Mouse (Mus musculus): Measurements from ENCODE around the gene Sarnp. TPM values are rescaled to one million over a fixed set of nuclear protein-coding genes. Genes with fewer than 3 reads are reported as not detected.
A peak's percentile ranks its signal among the peaks of the same experiment; 100 is the strongest.
"Not testable (repeated sequence)": the region's sequence is repeated elsewhere in the genome, so short reads cannot be mapped to it uniquely, and the experiment has no call there.

The Sarnp gene
- polyA plus RNA-seq, 1 experiment from 2014 or later: 204 TPM

DNA sequence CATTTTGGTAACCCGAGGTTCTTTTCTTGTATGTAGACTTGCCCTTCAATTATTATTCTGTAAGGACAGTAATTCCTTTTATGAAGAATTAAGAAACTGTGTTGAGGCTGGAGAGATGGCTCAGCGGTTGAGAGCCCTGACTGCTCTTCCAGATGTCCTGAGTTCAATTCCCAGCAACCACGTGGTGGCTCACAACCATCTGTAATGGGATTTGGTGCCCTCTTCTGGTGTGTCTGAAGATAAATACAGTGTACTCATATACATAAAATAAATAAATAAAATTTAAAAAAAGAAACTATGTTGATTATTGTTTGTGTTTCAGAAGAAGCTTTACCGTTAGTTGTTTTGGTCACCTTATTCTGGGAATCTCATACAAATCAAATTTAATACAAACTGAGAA lies 6.0 kb downstream of the Sarnp start:
- peaks cover 18% of the 10 kb centered on the region for H3K4me1 ChIP-seq
- H3K36me3 ChIP-seq: peaks cover 34% of the 10 kb centered on the region
- 77% methylated on average over 4 of the region's 4 CpGs for WGBS
- H3K27ac ChIP-seq; H3K27me3 ChIP-seq; H3K4me3 ChIP-seq; H3K9me3 ChIP-seq (replicated peaks); H3K9ac ChIP-seq; ATAC-seq (ENCODE audit: low FRiP score): not testable (repeated sequence)
- H3K4me2 ChIP-seq (replicated peaks): peak overlapping the region; percentile 75

- Histone ChIP-seq H3K9me3 (replicated peaks) (no peaks in the 10 kb centered on the region), H3K4me3 (no peak overlapping the region), H3K4me2 (replicated peaks) (no peak overlapping the region), H3K27me3 (no peaks in the 10 kb centered on the region), H3K9ac (no peak overlapping the region), H3K36me3 (peaks cover 29% of the 10 kb centered on the region), H3K27ac (no peak overlapping the region), H3K4me1 (peaks cover 18% of the 10 kb centered on the region)
- WGBS: 97% methylated on average over 9 of the region's 9 CpGs
- no peak for ATAC-seq (ENCODE audit: low FRiP score)
Measured at GRCm38 (mm10) chr10:128823821-128824220, 6.7 kb downstream of the Sarnp start.

DNA sequence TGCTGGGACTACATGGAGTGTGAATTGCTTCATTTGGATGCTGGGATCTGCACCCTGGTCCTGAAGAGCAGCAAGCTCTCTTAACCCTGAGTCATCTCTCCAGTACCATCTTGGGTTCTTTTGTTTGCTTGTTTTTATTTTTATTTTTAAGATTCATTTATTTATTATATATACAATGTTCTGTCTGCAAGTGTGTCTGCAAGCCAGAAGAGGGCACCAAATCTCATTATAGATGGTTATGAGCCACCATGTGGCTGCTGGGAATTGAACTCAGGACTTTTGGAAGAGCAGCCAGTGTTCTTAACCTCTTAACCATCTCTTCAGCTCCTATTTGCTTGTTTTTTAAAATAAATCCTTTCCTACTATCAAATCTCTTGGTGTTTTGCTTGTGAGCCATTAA lies 20.3 kb downstream of the Sarnp start:
- Histone ChIP-seq H3K4me1 (no peaks in the 10 kb centered on the region), H3K27ac (no peak overlapping the region), H3K4me3 (no peak overlapping the region), H3K9ac (no peak overlapping the region), H3K9me3 (replicated peaks) (no peaks in the 10 kb centered on the region), H3K4me2 (replicated peaks) (no peak overlapping the region), H3K36me3 (peaks cover 71% of the 10 kb centered on the region), H3K27me3 (no peaks in the 10 kb centered on the region)
- ATAC-seq (ENCODE audit: low FRiP score): no peak

- Histone ChIP-seq H3K4me2 (replicated peaks) (no peak overlapping the region), H3K27ac (no peak overlapping the region), H3K9me3 (replicated peaks) (no peaks in the 10 kb centered on the region), H3K27me3 (no peaks in the 10 kb centered on the region), H3K4me1 (no peaks in the 10 kb centered on the region), H3K36me3 (peaks cover 65% of the 10 kb centered on the region), H3K9ac (no peak overlapping the region), H3K4me3 (no peak overlapping the region)
- no peak for ATAC-seq (ENCODE audit: low FRiP score)
Measured at GRCm38 (mm10) chr10:128839434-128839833, 22.3 kb downstream of the Sarnp start.

GRCm38 (mm10) chr10:128840612-128841011 lies 23.5 kb downstream of the Sarnp start:
- no peak overlapping the region for H3K27ac ChIP-seq
- H3K36me3 ChIP-seq: peaks cover 56% of the 10 kb centered on the region
- no peaks in the 10 kb centered on the region for H3K9me3 ChIP-seq (replicated peaks)
- H3K27me3 ChIP-seq: no peaks in the 10 kb centered on the region
- no peaks in the 10 kb centered on the region for H3K4me1 ChIP-seq
- no peak overlapping the region for H3K4me2 ChIP-seq (replicated peaks)
- H3K9ac ChIP-seq: no peak overlapping the region
- ATAC-seq (ENCODE audit: low FRiP score): no peak
- H3K4me3 ChIP-seq: no peak overlapping the region

- Histone ChIP-seq H3K27me3 (no peaks in the 10 kb centered on the region), H3K9ac (no peak overlapping the region), H3K27ac (no peak overlapping the region), H3K4me2 (replicated peaks) (no peak overlapping the region), H3K36me3 (peaks cover 50% of the 10 kb centered on the region), H3K4me1 (0 out of 2 replicates have a peak, but pooled peaks cover 2% of the 10 kb centered on the region), H3K9me3 (replicated peaks) (no peaks in the 10 kb centered on the region), H3K4me3 (no peak overlapping the region)
- no peak for ATAC-seq (ENCODE audit: low FRiP score)
- WGBS: 95% methylated on average over 5 of the region's 5 CpGs
Measured at GRCm38 (mm10) chr10:128843260-128843659, 26.1 kb downstream of the Sarnp start.

- no peak overlapping the region for H3K4me2 ChIP-seq (replicated peaks)
- peaks cover 55% of the 10 kb centered on the region for H3K36me3 ChIP-seq
- 78% methylated on average over 2 of the region's 2 CpGs for WGBS
- H3K4me1 ChIP-seq: 0 out of 2 replicates have a peak, but pooled peaks cover 2% of the 10 kb centered on the region
- ATAC-seq (ENCODE audit: low FRiP score): no peak
- H3K9me3 ChIP-seq (replicated peaks): no peaks in the 10 kb centered on the region
- no peak overlapping the region for H3K4me3 ChIP-seq
- H3K9ac ChIP-seq: no peak overlapping the region
- no peak overlapping the region for H3K27ac ChIP-seq
- no peaks in the 10 kb centered on the region for H3K27me3 ChIP-seq
Measured at GRCm38 (mm10) chr10:128845516-128845915, 28.4 kb downstream of the Sarnp start.

DNA sequence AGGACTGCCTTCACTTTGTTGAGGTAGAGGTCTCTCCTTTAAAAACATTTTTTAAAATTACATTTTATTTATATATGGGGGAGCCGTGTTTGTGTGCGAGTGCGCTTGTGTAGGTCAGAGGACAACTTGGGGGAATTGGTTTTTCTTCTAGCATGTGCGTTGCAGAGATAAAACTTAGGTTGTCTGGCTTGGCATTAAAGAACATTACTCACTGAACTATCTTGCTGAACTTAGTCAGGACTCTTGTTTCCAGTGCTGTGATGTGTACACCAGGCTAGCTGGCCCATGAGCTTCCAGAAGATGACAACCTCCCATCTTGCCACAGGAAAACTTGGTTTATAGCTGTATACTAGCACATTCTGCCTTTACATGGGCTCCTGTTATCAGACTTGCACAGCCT lies 29.5 kb downstream of the Sarnp start:
- Histone ChIP-seq H3K36me3 (peaks cover 50% of the 10 kb centered on the region), H3K9ac (no peak overlapping the region), H3K27me3 (no peaks in the 10 kb centered on the region), H3K4me2 (replicated peaks) (no peak overlapping the region), H3K4me1 (0 out of 2 replicates have a peak, but pooled peaks cover 2% of the 10 kb centered on the region), H3K4me3 (no peak overlapping the region), H3K9me3 (replicated peaks) (no peaks in the 10 kb centered on the region), H3K27ac (no peak overlapping the region)
- WGBS: 100% methylated on average over 4 of the region's 4 CpGs
- no peak for ATAC-seq (ENCODE audit: low FRiP score)

GRCm38 (mm10) chr10:128848426-128848825 lies 31.3 kb downstream of the Sarnp start:
- ATAC-seq (ENCODE audit: low FRiP score): no peak
- Histone ChIP-seq H3K9ac (no peak overlapping the region), H3K4me3 (no peak overlapping the region), H3K27me3 (no peaks in the 10 kb centered on the region), H3K4me1 (0 out of 2 replicates have a peak, but pooled peaks cover 2% of the 10 kb centered on the region), H3K36me3 (peaks cover 40% of the 10 kb centered on the region), H3K4me2 (replicated peaks) (no peak overlapping the region), H3K9me3 (replicated peaks) (no peaks in the 10 kb centered on the region), H3K27ac (no peak overlapping the region)
- 80% methylated on average over 2 of the region's 2 CpGs for WGBS

- Histone ChIP-seq H3K9me3 (replicated peaks) (no peaks in the 10 kb centered on the region), H3K4me2 (replicated peaks) (no peak overlapping the region), H3K27me3 (no peaks in the 10 kb centered on the region), H3K9ac (no peak overlapping the region), H3K27ac (no peak overlapping the region), H3K36me3 (peaks cover 44% of the 10 kb centered on the region), H3K4me3 (no peak overlapping the region), H3K4me1 (0 out of 2 replicates have a peak, but pooled peaks cover 2% of the 10 kb centered on the region)
- WGBS: 75% methylated on average over 3 of the region's 3 CpGs
- no peak for ATAC-seq (ENCODE audit: low FRiP score)
Measured at GRCm38 (mm10) chr10:128850339-128850738, 33.2 kb downstream of the Sarnp start.

- Histone ChIP-seq H3K27me3 (no peaks in the 10 kb centered on the region), H3K9ac (no peak overlapping the region), H3K4me2 (replicated peaks) (no peak overlapping the region), H3K36me3 (peaks cover 31% of the 10 kb centered on the region), H3K27ac (no peak overlapping the region), H3K4me1 (no peaks in the 10 kb centered on the region), H3K9me3 (replicated peaks) (no peaks in the 10 kb centered on the region), H3K4me3 (no peak overlapping the region)
- ATAC-seq (ENCODE audit: low FRiP score): no peak
Measured at GRCm38 (mm10) chr10:128861176-128861575, 44.0 kb downstream of the Sarnp start.

DNA sequence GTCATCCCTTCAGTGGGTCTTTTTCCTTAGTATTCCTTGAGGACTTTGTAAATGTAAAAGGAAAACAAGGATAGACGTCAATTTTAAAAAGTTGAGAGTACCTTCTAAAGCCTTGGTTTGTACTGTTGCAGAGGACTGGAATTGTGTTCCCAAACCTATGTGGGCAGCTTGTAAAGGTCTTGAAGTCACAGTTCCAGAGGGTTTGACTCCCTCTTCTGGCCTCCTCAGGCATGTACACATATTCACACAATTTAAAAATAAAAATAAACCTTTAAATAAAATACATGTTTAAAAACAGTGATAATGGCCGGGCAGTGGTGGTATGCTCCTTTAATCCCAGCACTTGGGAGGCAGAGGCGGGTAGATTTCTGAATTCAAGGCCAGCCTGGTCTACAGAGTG lies 48.9 kb downstream of the Sarnp start:
- Histone ChIP-seq H3K4me3 (no peak overlapping the region), H3K4me2 (replicated peaks) (no peak overlapping the region), H3K27me3 (no peaks in the 10 kb centered on the region), H3K36me3 (peaks cover 25% of the 10 kb centered on the region), H3K4me1 (no peaks in the 10 kb centered on the region), H3K27ac (no peak overlapping the region), H3K9ac (no peak overlapping the region), H3K9me3 (replicated peaks) (no peaks in the 10 kb centered on the region)
- no peak for ATAC-seq (ENCODE audit: low FRiP score)
- WGBS: 86% methylated on average over 3 of the region's 3 CpGs

DNA sequence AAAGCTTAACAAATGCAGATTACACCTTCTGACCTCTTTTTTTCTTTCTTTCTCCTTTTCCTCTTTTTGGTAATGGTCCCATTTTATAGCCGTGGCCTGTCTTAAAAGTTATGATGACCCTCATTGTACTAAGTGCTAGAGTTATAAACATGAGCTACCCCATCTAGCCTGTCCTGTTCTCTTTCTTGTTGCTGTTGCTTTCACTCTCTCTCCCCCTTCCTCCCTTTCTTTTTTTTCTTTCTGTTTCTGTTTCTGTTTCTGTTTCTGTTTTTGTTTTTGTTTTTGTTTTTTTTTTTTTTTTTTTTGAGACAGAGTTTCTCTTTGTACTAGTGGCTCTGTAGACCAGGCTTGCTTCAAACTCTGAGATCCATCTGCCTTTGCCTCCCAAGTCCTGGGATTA lies 49.4 kb downstream of the Sarnp start:
- 96% methylated on average over 1 of the region's 1 CpGs for WGBS

More for the DNA sequence above, 49.4 kb downstream of the Sarnp start:
- Histone ChIP-seq H3K9ac (no peak overlapping the region), H3K4me3 (no peak overlapping the region), H3K4me2 (replicated peaks) (no peak overlapping the region), H3K4me1 (no peaks in the 10 kb centered on the region), H3K9me3 (replicated peaks) (no peaks in the 10 kb centered on the region), H3K27me3 (no peaks in the 10 kb centered on the region), H3K36me3 (peaks cover 29% of the 10 kb centered on the region), H3K27ac (no peak overlapping the region)
- ATAC-seq (ENCODE audit: low FRiP score): no peak
